Mouse (Mus musculus): ENCODE measurements around the gene Krtap5-5. TPM values are rescaled to one million over a fixed set of nuclear protein-coding genes. Genes with fewer than 3 reads are reported as not detected.

Krtap5-5 gene
- polyA plus RNA-seq, 1 experiment, result not detected

- no peak within 1 kb of the TSS for H3K4me3 ChIP-seq (ENCODE audit: insufficient read depth, low read depth, low read length)
- no peaks in the 10 kb centered on the region for H3K27me3 ChIP-seq (replicated peaks; ENCODE audit: control insufficient read depth, insufficient read depth, low read length)
- H3K27ac ChIP-seq (ENCODE audit: insufficient read depth, low read depth, low read length), result no peak within 1 kb of the TSS
- no peaks in the 10 kb centered on the region for H3K36me3 ChIP-seq (ENCODE audit: control insufficient read depth, insufficient read depth, low read length)
- TF ChIP-seq POLR2A (IDR thresholded peaks at IDR 0.05; ENCODE audit: low read depth, low read length) (no peak), CTCF (conservative IDR thresholded peaks at IDR 0.05; ENCODE audit: insufficient read depth, insufficient read length, low read depth, low read length) (no peak)
- H3K4me1 ChIP-seq (ENCODE audit: control insufficient read depth, insufficient read depth, low read length), result no peaks in the 10 kb centered on the region
- DNase-seq, result no peak
- 29% methylated on average over 2 of the region's 2 CpGs for WGBS
These were observed 39.5 kb downstream of the Krtap5-5 start, which contains the start of gene Gm10153 for GRCm38 (mm10) chr7:142190289-142190688. TSS of gene Gm10153 (minus strand) at chr7:142190389.

DNA sequence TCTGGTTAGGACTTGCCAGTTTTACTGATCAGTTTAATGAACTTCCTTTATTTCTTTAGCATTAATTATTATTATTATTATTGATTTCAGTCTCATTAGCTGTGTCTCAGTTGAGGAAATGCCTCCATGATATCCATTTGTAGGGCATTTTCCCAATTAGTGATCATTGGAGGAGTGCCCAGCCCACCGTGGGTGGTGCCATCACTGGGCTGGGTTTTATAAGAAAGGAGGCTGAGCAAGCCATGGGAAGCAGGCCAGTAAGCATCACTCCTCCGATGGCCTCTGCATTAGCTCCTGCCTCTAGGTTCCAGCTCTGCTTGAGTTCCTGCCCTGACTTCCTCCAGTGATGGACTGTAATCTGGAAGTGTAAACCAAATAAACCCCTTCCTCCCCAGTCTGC is 41.6 kb downstream of the Krtap5-5 start:
- H3K4me3 ChIP-seq (ENCODE audit: insufficient read depth, low read depth, low read length), result no peak overlapping the region
- no peak overlapping the region for H3K27ac ChIP-seq (ENCODE audit: insufficient read depth, low read depth, low read length)
- H3K27me3 ChIP-seq (replicated peaks; ENCODE audit: control insufficient read depth, insufficient read depth, low read length), result no peaks in the 10 kb centered on the region
- no peak for TF ChIP-seq POLR2A (IDR thresholded peaks at IDR 0.05; ENCODE audit: low read depth, low read length)
- TF ChIP-seq CTCF (conservative IDR thresholded peaks at IDR 0.05; ENCODE audit: insufficient read depth, insufficient read length, low read depth, low read length), result no peak
- WGBS, result 66% methylated on average over 2 of the region's 2 CpGs
- H3K4me1 ChIP-seq (ENCODE audit: control insufficient read depth, insufficient read depth, low read length), result no peaks in the 10 kb centered on the region
- no peak for DNase-seq
- no peaks in the 10 kb centered on the region for H3K36me3 ChIP-seq (ENCODE audit: control insufficient read depth, insufficient read depth, low read length)

DNA sequence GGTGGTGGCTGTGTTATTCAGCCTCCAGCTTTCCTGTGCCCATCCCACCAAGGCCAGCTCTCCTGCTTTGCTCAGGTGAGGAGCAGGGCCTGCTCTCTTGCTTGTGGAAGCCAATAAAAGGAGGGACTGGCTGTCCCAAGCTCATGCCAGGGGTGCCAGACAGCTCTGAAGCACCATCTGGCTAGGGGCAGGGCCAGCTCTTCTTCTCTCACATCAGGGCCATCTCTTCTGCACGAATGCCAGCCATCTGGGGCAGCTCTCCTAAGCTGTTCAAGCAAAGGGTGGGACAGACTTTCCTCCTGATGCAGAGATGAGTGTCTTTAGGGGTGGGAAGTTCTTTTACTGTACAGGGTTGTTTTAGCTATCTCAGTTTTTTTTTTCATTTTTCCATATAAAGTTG is 48.8 kb downstream of the Krtap5-5 start:
- TF ChIP-seq CTCF (conservative IDR thresholded peaks at IDR 0.05; ENCODE audit: insufficient read depth, insufficient read length, low read depth, low read length) (no peak), POLR2A (IDR thresholded peaks at IDR 0.05; ENCODE audit: low read depth, low read length) (no peak)
- H3K36me3 ChIP-seq (ENCODE audit: control insufficient read depth, insufficient read depth, low read length), result no peaks in the 10 kb centered on the region
- DNase-seq, result no peak
- H3K4me3 ChIP-seq (ENCODE audit: insufficient read depth, low read depth, low read length), result no peak overlapping the region
- H3K27me3 ChIP-seq (replicated peaks; ENCODE audit: control insufficient read depth, insufficient read depth, low read length), result no peaks in the 10 kb centered on the region
- no peak overlapping the region for H3K27ac ChIP-seq (ENCODE audit: insufficient read depth, low read depth, low read length)
- H3K4me1 ChIP-seq (ENCODE audit: control insufficient read depth, insufficient read depth, low read length), result no peaks in the 10 kb centered on the region
- 55% methylated on average over 1 of the region's 1 CpGs for WGBS

Other genes with a start within 250 kb of the Krtap5-5 start
- 44.0 and 45.3 TPM in 2 replicates for gene Mob2, start 168.9 kb downstream of the Krtap5-5 start, polyA plus RNA-seq (2012; rRNA removed)
- 3.6 and 3.7 TPM in 2 replicates for gene Dusp8, start 134.1 kb downstream of the Krtap5-5 start, polyA plus RNA-seq (2012; rRNA removed)
- not detected in 2 replicates for gene Gm45618, start 109.2 kb downstream of the Krtap5-5 start, polyA plus RNA-seq (2012; rRNA removed)
- gene Gm39115, start 93.9 kb downstream of the Krtap5-5 start, polyA plus RNA-seq (2012; rRNA removed), result not detected in 2 replicates
- gene Gm45337, start 85.4 kb downstream of the Krtap5-5 start, polyA plus RNA-seq (2012; rRNA removed), result not detected in 2 replicates
- not detected in 2 replicates for gene Gm29735, start 72.9 kb downstream of the Krtap5-5 start, polyA plus RNA-seq (2012; rRNA removed)
- gene Gm4553, start 64.2 kb downstream of the Krtap5-5 start, polyA plus RNA-seq (2012; rRNA removed), result not detected in 2 replicates
- gene Krtap5-2, start 54.0 kb downstream of the Krtap5-5 start, polyA plus RNA-seq (2012; rRNA removed), result not detected in 2 replicates
- not detected in 2 replicates for gene Gm10153, start 39.6 kb downstream of the Krtap5-5 start, polyA plus RNA-seq (2012; rRNA removed)
- not detected in 2 replicates for gene Krtap5-3, start 28.6 kb downstream of the Krtap5-5 start, polyA plus RNA-seq (2012; rRNA removed)
- not detected in 2 replicates for gene Gm7579, start 18.1 kb downstream of the Krtap5-5 start, polyA plus RNA-seq (2012; rRNA removed)
- gene Gm40460, start 11.1 kb upstream of the Krtap5-5 start, polyA plus RNA-seq (2012; rRNA removed), result not detected in 2 replicates
- gene Gm2431, start 28.4 kb upstream of the Krtap5-5 start, polyA plus RNA-seq (2012; rRNA removed), result not detected in 2 replicates
- not detected in 2 replicates for gene Gm4559, start 44.4 kb upstream of the Krtap5-5 start, polyA plus RNA-seq (2012; rRNA removed)
- not detected in 2 replicates for gene Krtap5-1, start 67.1 kb upstream of the Krtap5-5 start, polyA plus RNA-seq (2012; rRNA removed)
- not detected in 2 replicates for gene Krtap5-4, start 73.6 kb upstream of the Krtap5-5 start, polyA plus RNA-seq (2012; rRNA removed)
- 3.1 and 4.1 TPM in 2 replicates for gene Ifitm10, start 143.8 kb upstream of the Krtap5-5 start, polyA plus RNA-seq (2012; rRNA removed)
- 0.36 TPM in 1 of 2 replicates, not detected in the other for gene Gm49369, start 152.7 kb upstream of the Krtap5-5 start, polyA plus RNA-seq (2012; rRNA removed)
- gene Ctsd, start 158.1 kb upstream of the Krtap5-5 start, polyA plus RNA-seq (2012; rRNA removed), result 830 and 897 TPM in 2 replicates
- 1.8 and 3.3 TPM in 2 replicates for gene Syt8, start 204.9 kb upstream of the Krtap5-5 start, polyA plus RNA-seq (2012; rRNA removed)
- gene Tnni2, start 211.8 kb upstream of the Krtap5-5 start, polyA plus RNA-seq (2012; rRNA removed), result 0.54 and 103 TPM in 2 replicates
- gene Lsp1, start 230.8 kb upstream of the Krtap5-5 start, polyA plus RNA-seq (2012; rRNA removed), result 22.2 and 39.8 TPM in 2 replicates